Mouse (Mus musculus) liver, embryonic 14.5 days (tissue): ENCODE data around the gene Hist1h4j. TPM values are rescaled to one million over a fixed set of nuclear protein-coding genes. Genes with fewer than 3 reads are reported as not detected.
"Not testable (repeated sequence)": the region's sequence is repeated elsewhere in the genome, so short reads cannot be mapped to it uniquely, and the experiment has no call there.

ENCODE experiments used
- ATAC-seq: fragments of 200-750 bp; cut with Nextera tagmentation; 2 replicates; pipeline ENCODE4 v1.8.0; 2017; ENCODE audit warnings: moderate number of reproducible peaks, mild to moderate bottlenecking, moderate library complexity; ENCODE audit not compliant: insufficient read depth
- DNase-seq, 3 experiments: peaks; one replicate each; pipeline ENCODE4 v3.0.0-alpha.2; 2012 to 2013; ENCODE audit warnings: low read depth in 3 of 3, low spot score in 3 of 3
- H3K27ac ChIP-seq: fragments of 300-500 bp; sonication (generic); 2 replicates; pipeline ENCODE4 v1.5.1; 2014; ENCODE audit warnings: moderate library complexity, mild to moderate bottlenecking, control low read depth, inconsistent platforms
- H3K27me3 ChIP-seq: fragments of 300-500 bp; sonication (generic); 2 replicates; pipeline ENCODE4 v1.6.1; 2014; ENCODE audit warnings: mild to moderate bottlenecking, low read length, moderate library complexity; ENCODE audit not compliant: control insufficient read depth, insufficient read depth
- H3K36me3 ChIP-seq: fragments of 300-500 bp; sonication (generic); replicated peaks from 2 replicates; pipeline ENCODE4 v1.6.1; 2014; ENCODE audit warnings: low read depth; ENCODE audit not compliant: control insufficient read depth, insufficient read depth
- H3K4me1 ChIP-seq, 2 experiments: fragments of 200-500 bp in 1 of 2; fragments of 300-500 bp in 1 of 2; sonication (generic) in 1 of 2; replicated peaks; 2 replicates each; pipeline ENCODE4 v1.6.1; 2012 to 2014; ENCODE audit warnings: antibody characterized with exemption in 1 of 2, inconsistent platforms in 1 of 2, low read length in 1 of 2; ENCODE audit not compliant: control insufficient read depth in 2 of 2, insufficient read depth in 2 of 2
- H3K4me2 ChIP-seq: fragments of 300-500 bp; sonication (generic); 2 replicates; pipeline ENCODE4 v1.6.1; 2014; ENCODE audit warnings: low read depth, mild to moderate bottlenecking, control low read depth, moderate library complexity
- H3K4me3 ChIP-seq, 2 experiments: fragments of 200-500 bp in 1 of 2; fragments of 300-500 bp in 1 of 2; sonication (generic) in 1 of 2; 2 replicates each; pipeline ENCODE4 v1.5.1; 2012 to 2014; ENCODE audit warnings: low read depth in 2 of 2, low read length in 2 of 2, mild to moderate bottlenecking in 2 of 2, control low read depth in 1 of 2, inconsistent platforms in 1 of 2, moderate library complexity in 1 of 2; ENCODE audit not compliant: insufficient read depth in 1 of 2
- H3K9ac ChIP-seq: fragments of 300-500 bp; sonication (generic); replicated peaks from 2 replicates; pipeline ENCODE4 v1.6.1; 2014; ENCODE audit warnings: mild to moderate bottlenecking, control low read depth, moderate library complexity
- H3K9me3 ChIP-seq: fragments of 300-500 bp; sonication (generic); 2 replicates; pipeline ENCODE4 v1.6.1; 2016; ENCODE audit warnings: low read length, mixed read lengths; ENCODE audit not compliant: control insufficient read depth
- CTCF ChIP-seq: IDR thresholded peaks from 2 replicates; pipeline ENCODE4 v1.5.1; 2016; ENCODE audit warnings: antibody characterized with exemption, low read depth, control low read depth
- EP300 ChIP-seq: IDR thresholded peaks from 2 replicates; pipeline ENCODE4 v1.6.1; 2016; ENCODE audit warnings: antibody characterized with exemption, low read depth
- WGBS: fragments of 180-500 bp; shearing (Covaris S2); extraction: QIAGEN DNeasy Blood & Tissue Kit; methylation state at CpG from one replicate; pipeline ENCODE4 v1.1.7; 2014; ENCODE audit not compliant: insufficient replicate concordance; 5-methylcytosine and 5-hydroxymethylcytosine counted together
- polyA plus RNA-seq, 2 experiments: library from polyadenylated mRNA; depleted of rRNA in 1 of 2; stranded (reverse) in 1 of 2; unstranded in 1 of 2; fragments of >200 nt; fragmentation: Nextera tagmentation in 1 of 2; extraction: Ambion mirVana in 1 of 2; gene quantifications; 2 replicates each; pipeline versions ENCODE4 v1.2.1 to v1.2.3; 2012 to 2014

The Hist1h4j gene
- 24.0 and 29.5 TPM in 2 replicates for polyA plus RNA-seq (2012; rRNA removed)
- 0.52 and 1.1 TPM in 2 replicates for polyA plus RNA-seq (2014; fragmentation: Nextera tagmentation; extraction: Ambion mirVana)

DNA sequence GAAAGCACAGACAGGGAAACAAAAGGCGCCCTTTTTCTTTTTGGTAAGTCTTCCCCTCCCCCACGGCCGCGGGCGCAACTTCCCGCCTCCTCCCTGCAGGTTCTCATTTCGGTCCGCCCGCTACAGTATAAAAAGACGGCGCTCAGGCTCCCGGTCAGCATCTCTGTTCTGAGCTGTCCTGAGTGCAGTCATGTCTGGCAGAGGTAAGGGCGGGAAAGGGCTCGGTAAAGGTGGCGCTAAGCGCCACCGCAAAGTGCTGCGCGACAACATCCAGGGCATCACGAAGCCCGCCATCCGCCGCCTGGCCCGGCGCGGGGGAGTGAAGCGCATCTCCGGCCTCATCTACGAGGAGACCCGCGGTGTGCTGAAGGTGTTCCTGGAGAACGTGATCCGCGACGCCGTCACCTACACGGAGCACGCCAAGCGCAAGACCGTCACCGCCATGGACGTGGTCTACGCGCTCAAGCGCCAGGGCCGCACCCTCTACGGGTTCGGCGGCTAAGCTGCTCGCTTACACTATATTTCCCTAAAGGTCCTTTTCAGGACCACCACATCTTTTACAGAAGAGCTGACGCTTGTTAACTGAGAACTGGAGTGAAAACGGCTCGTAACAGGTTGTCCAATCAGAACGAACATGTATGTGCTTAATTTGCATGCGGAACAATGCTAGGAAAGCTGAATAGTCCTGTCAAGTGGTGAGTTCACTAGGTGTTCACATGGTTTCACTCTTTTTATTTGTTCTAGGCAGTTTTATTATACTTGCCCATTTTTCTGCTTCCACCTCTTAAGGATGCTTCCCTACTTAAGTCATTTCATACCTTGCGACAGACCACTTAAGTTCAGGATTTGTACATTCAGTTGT lies at the start of gene Hist1h4j:
Gene Hist1h4j (plus strand): TSS at position 159 of the 862 bp plus-strand sequence.
- peak; percentile 81 to 83 (median 82) for DNase-seq
- 0 out of 2 replicates have a peak, but pooled peaks have one; percentile 6 for TF ChIP-seq CTCF
- TF ChIP-seq EP300 = peak; percentile 86
- not testable (repeated sequence) for H3K9me3 ChIP-seq, H3K36me3 ChIP-seq, H3K27me3 ChIP-seq, H3K4me1 ChIP-seq
- 0% methylated on average over 43 of the region's 56 CpGs for WGBS
- Histone ChIP-seq H3K27ac (peak within 1 kb of the TSS; percentile 92), H3K4me2 (peak within 1 kb of the TSS; percentile 76), H3K4me3 (peak within 1 kb of the TSS; percentile 56 to 59), H3K9ac (peak within 1 kb of the TSS; percentile 90)
- peak; percentile 88 for ATAC-seq

DNA sequence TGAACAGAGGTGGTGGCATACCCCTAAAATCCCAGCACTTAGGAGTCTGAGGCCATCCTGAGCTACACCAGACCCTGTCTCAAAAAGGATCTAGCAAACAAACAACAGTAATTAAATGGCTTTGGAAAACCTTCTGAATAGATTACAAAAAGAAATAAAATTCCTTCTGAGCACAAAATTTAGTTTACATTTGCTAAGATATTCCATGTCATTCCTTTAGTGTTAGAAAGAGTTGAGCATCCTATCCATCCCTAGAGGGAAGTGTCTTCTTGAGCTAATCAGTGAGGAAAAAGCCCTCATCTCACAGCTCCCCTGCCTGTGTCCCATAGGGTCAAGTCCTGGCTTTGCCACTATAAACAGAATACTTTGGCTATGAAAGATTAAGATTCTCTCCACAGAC lies 37.1 kb upstream of the Hist1h4j start, which contains the start of gene Olfr1359:
Gene Olfr1359 (plus strand): TSS at position 301 of the 400 bp plus-strand sequence.
- no peak within 1 kb of the TSS for H3K4me2 ChIP-seq
- DNase-seq = no peak
- H3K9ac ChIP-seq = no peak within 1 kb of the TSS
- no peak for ATAC-seq
- no peaks in the 10 kb centered on the region for H3K36me3 ChIP-seq
- no peak within 1 kb of the TSS for H3K4me3 ChIP-seq
- TF ChIP-seq CTCF (no peak), EP300 (no peak)
- no peaks in the 10 kb centered on the region for H3K27me3 ChIP-seq
- H3K27ac ChIP-seq = no peak within 1 kb of the TSS
- no peaks in the 10 kb centered on the region for H3K9me3 ChIP-seq
- H3K4me1 ChIP-seq = no peaks in the 10 kb centered on the region

DNA sequence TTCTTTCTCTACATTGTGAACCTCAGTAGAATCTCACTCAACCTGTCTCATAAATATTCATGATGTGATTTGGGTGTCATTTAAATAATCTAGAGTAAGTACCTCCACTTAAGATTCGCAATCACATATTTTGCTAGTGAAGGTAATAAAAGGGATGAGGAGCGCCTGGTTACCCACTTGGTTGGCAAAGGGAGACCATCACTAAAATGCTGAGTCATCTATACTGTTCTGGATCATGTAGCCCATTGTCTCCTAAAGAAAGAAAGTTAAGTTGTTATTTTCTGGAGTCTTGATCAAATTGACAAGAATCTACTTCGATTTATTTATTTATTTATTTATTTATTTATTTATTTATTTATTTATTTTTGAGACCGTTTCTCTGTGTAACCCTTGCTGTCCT lies 28.2 kb upstream of the Hist1h4j start:
- WGBS = 47% methylated on average over 4 of the region's 4 CpGs
- no peaks in the 10 kb centered on the region for H3K27me3 ChIP-seq
- DNase-seq (no peak), ATAC-seq (no peak)
- no peak overlapping the region for H3K27ac ChIP-seq
- TF ChIP-seq CTCF = no peak
- no peak for TF ChIP-seq EP300
- no peak overlapping the region for H3K9ac ChIP-seq
- no peak overlapping the region for H3K4me3 ChIP-seq
- no peak overlapping the region for H3K4me2 ChIP-seq
- H3K36me3 ChIP-seq = no peaks in the 10 kb centered on the region
- H3K9me3 ChIP-seq = no peaks in the 10 kb centered on the region
- peaks cover 1 to 8% of the 10 kb centered on the region in 2 experiments; a peak in 3 of 4 replicates for H3K4me1 ChIP-seq

- TF ChIP-seq CTCF (peak; percentile 94), EP300 (0 out of 2 replicates have a peak, but pooled peaks have one; percentile 24)
- under 1% methylated on average over 32 of the region's 32 CpGs for WGBS
- DNase-seq (peak; percentile 78 to 82 (median 79)), ATAC-seq (peak; percentile 79)
- H3K27ac ChIP-seq = peak overlapping the region; percentile 75
- no peaks in the 10 kb centered on the region for H3K36me3 ChIP-seq
- H3K9me3 ChIP-seq = no peaks in the 10 kb centered on the region
- H3K27me3 ChIP-seq = no peaks in the 10 kb centered on the region
- peak overlapping the region; percentile 77 to 97 for H3K4me3 ChIP-seq
- H3K4me1 ChIP-seq = peaks cover 9 to 16% of the 10 kb centered on the region in 2 experiments
- H3K4me2 ChIP-seq = peak overlapping the region; percentile 73
- peak overlapping the region; percentile 85 for H3K9ac ChIP-seq
Measured at GRCm38 (mm10) chr13:21710031-21710711, 24.7 kb upstream of the Hist1h4j start.
